11 mouse cellular contexts compared by ENCODE assay signal in the genomic region with DNA sequence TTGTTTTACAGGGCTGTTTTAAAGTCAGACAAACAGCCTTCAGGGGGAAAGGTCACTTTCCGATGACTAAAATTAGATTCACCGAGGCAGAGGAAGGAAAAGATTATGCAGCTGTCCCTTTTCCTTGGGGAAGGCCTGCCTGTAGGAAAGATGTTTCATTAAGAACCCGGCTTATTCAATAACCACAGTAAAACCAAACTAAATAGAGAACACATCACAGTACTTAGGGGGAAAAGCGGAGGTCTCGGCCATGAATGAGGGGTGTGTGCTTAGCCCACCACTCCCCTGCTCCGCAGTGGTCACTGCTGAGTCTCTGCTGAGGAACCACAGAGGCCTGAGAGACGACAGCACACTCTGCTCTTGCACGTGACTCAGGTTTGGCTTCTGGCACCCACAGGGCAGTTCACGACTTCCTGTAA.
DNase-seq lines count a peak whose midpoint lies in the region; ATAC-seq and TF ChIP-seq lines count a peak whose summit lies in the region.
"Had no signal": no experiment of that assay in that cellular context is flagged by ENCODE, and none has a peak within 500 bp of the region (broad histone marks: within the 10 kb centered on the region; RNA-seq: fewer than 3 reads in every experiment).

No protein-coding gene starts in this region.

- ATAC-seq in hindbrain, embryonic 11.5 days (ENCODE audit: low FRiP score), result 0 out of 2 replicates have a peak, but pooled peaks have one; percentile 31
- no peak for ATAC-seq in hindbrain, postnatal 0 days
- ATAC-seq in embryonic facial prominence, embryonic 12.5 days (ENCODE audit: insufficient number of reproducible peaks, insufficient read depth, low FRiP score, low TSS enrichment), result no peak
- ATAC-seq in heart, postnatal 0 days (ENCODE audit: insufficient read depth, low read depth), result peak; percentile 12; the same call in 1 of the 2 replicates
- ATAC-seq in limb, embryonic 14.5 days (ENCODE audit: low FRiP score, low read depth), result no peak
- ATAC-seq: inflammation-experienced regulatory T-cells, adult 6 months had no signal

- intact Hi-C loops in gastrocnemius, postnatal 14 days (cut with DNase I; ENCODE audit: low total_unique reads), result no loop called here

- WGBS in hindbrain, embryonic 11.5 days, result 42% methylated on average over 9 of the region's 9 CpGs
- WGBS in hindbrain, postnatal 0 days, result 44% methylated on average over 9 of the region's 9 CpGs
- 14% methylated on average over 9 of the region's 9 CpGs for WGBS in embryonic facial prominence, embryonic 12.5 days
- WGBS in heart, postnatal 0 days, result 14% methylated on average over 9 of the region's 9 CpGs
- WGBS in limb, embryonic 14.5 days, result 8% methylated on average over 9 of the region's 9 CpGs

- no peak for TF ChIP-seq CTCF in hindbrain, postnatal 0 days (IDR thresholded peaks at IDR 0.05; ENCODE audit: low read depth)
- no peak for TF ChIP-seq CTCF in heart, postnatal 0 days (IDR thresholded peaks at IDR 0.05; ENCODE audit: low read depth)

- no peak overlapping the region for H3K4me2 ChIP-seq in hindbrain, embryonic 11.5 days (replicated peaks; ENCODE audit: low read depth, low read length)
- no peak overlapping the region for H3K4me2 ChIP-seq in hindbrain, postnatal 0 days (ENCODE audit: low read depth, low read length)
- no peak overlapping the region for H3K4me2 ChIP-seq in embryonic facial prominence, embryonic 12.5 days (replicated peaks)
- peak overlapping the region; percentile 47 for H3K4me2 ChIP-seq in heart, postnatal 0 days (ENCODE audit: low read depth, low read length)
- no peak overlapping the region for H3K4me2 ChIP-seq in limb, embryonic 14.5 days (replicated peaks; ENCODE audit: low read depth, low read length, severe bottlenecking)
- H3K4me2 ChIP-seq: stomach, embryonic 15.5 days had no signal

- peak overlapping the region; percentile 82 for H3K27ac ChIP-seq in hindbrain, embryonic 11.5 days (ENCODE audit: low read depth, low read length)
- H3K27ac ChIP-seq in hindbrain, postnatal 0 days, result no peak overlapping the region
- H3K27ac ChIP-seq in embryonic facial prominence, embryonic 12.5 days, result 0 out of 2 replicates have a peak overlapping the region, but pooled peaks have one; percentile 36
- peak overlapping the region; percentile 84 for H3K27ac ChIP-seq in heart, postnatal 0 days (ENCODE audit: low read depth)
- H3K27ac ChIP-seq in limb, embryonic 14.5 days (replicated peaks; ENCODE audit: low read depth, low read length), result no peak overlapping the region
- H3K27ac ChIP-seq: liver, embryonic 14.5 days; stomach, embryonic 15.5 days had no signal

- H3K4me1 ChIP-seq in hindbrain, embryonic 11.5 days (replicated peaks; ENCODE audit: control insufficient read depth, insufficient read depth, low read length), result peaks cover 16% of the 10 kb centered on the region
- peaks cover 18% of the 10 kb centered on the region for H3K4me1 ChIP-seq in hindbrain, postnatal 0 days (ENCODE audit: insufficient read depth, low read length)
- peaks cover 55% of the 10 kb centered on the region for H3K4me1 ChIP-seq in embryonic facial prominence, embryonic 12.5 days
- H3K4me1 ChIP-seq in heart, postnatal 0 days (ENCODE audit: control insufficient read depth, insufficient read depth), result peaks cover 82% of the 10 kb centered on the region
- H3K4me1 ChIP-seq in limb, embryonic 14.5 days (ENCODE audit: control insufficient read depth, insufficient read depth, low read length), result peaks cover 47% of the 10 kb centered on the region

- no peaks in the 10 kb centered on the region for H3K36me3 ChIP-seq in hindbrain, embryonic 11.5 days (ENCODE audit: control insufficient read depth, insufficient read depth, low read length)
- H3K36me3 ChIP-seq in hindbrain, postnatal 0 days (ENCODE audit: insufficient read depth, low read length), result no peaks in the 10 kb centered on the region
- H3K36me3 ChIP-seq in embryonic facial prominence, embryonic 12.5 days, result no peaks in the 10 kb centered on the region
- 0 out of 2 replicates have a peak, but pooled peaks cover 4% of the 10 kb centered on the region for H3K36me3 ChIP-seq in heart, postnatal 0 days (replicated peaks; ENCODE audit: control insufficient read depth, insufficient read depth, low read length)
- H3K36me3 ChIP-seq in limb, embryonic 14.5 days (ENCODE audit: control insufficient read depth, insufficient read depth, low read length), result no peaks in the 10 kb centered on the region
- H3K36me3 ChIP-seq: stomach, embryonic 15.5 days had no signal

- TF ChIP-seq POLR2A in limb, embryonic 14.5 days (IDR thresholded peaks at IDR 0.05; ENCODE audit: borderline replicate concordance, extremely low read depth, insufficient read depth, insufficient read length), result no peak

- no peak overlapping the region for H3K4me3 ChIP-seq in hindbrain, embryonic 11.5 days (ENCODE audit: low read depth, low read length)
- no peak overlapping the region for H3K4me3 ChIP-seq in hindbrain, postnatal 0 days (ENCODE audit: low read length)
- no peak overlapping the region for H3K4me3 ChIP-seq in embryonic facial prominence, embryonic 12.5 days
- no peak overlapping the region for H3K4me3 ChIP-seq in heart, postnatal 0 days (ENCODE audit: low read depth, low read length)
- H3K4me3 ChIP-seq in limb, embryonic 14.5 days (replicated peaks; ENCODE audit: low read length), result no peak overlapping the region
- H3K4me3 ChIP-seq: stomach, embryonic 15.5 days had no signal

- DNase-seq in hindbrain, embryonic 11.5 days (ENCODE audit: low spot score), result no peak
- DNase-seq in hindbrain, postnatal 0 days (ENCODE audit: low spot score), result no peak
- DNase-seq in heart, postnatal 0 days (ENCODE audit: low spot score), result peak; percentile 53
- DNase-seq in limb, embryonic 14.5 days (ENCODE audit: low spot score), result no peak
- no peak for DNase-seq in adrenal gland, postnatal 14 days
- DNase-seq in urinary bladder, postnatal 10 days (ENCODE audit: low spot score), result no peak
- no peak for DNase-seq in gastrocnemius, postnatal 14 days

- H3K9me3 ChIP-seq in hindbrain, embryonic 11.5 days (ENCODE audit: control insufficient read depth, low read length), result no peaks in the 10 kb centered on the region
- H3K9me3 ChIP-seq in hindbrain, postnatal 0 days (ENCODE audit: low read length), result no peaks in the 10 kb centered on the region
- no peaks in the 10 kb centered on the region for H3K9me3 ChIP-seq in embryonic facial prominence, embryonic 12.5 days
- no peaks in the 10 kb centered on the region for H3K9me3 ChIP-seq in heart, postnatal 0 days (replicated peaks; ENCODE audit: control insufficient read depth, low read length)
- H3K9me3 ChIP-seq in limb, embryonic 14.5 days (ENCODE audit: control insufficient read depth, low read length), result no peaks in the 10 kb centered on the region
- H3K9me3 ChIP-seq: stomach, embryonic 15.5 days had no signal

- no peak for TF ChIP-seq EP300 in heart, postnatal 0 days (IDR thresholded peaks at IDR 0.05; ENCODE audit: low read depth)

- no peaks in the 10 kb centered on the region for H3K27me3 ChIP-seq in hindbrain, embryonic 11.5 days (ENCODE audit: control insufficient read depth, insufficient read depth, low read length)
- H3K27me3 ChIP-seq in hindbrain, postnatal 0 days (ENCODE audit: insufficient read depth, low read length), result no peaks in the 10 kb centered on the region
- no peaks in the 10 kb centered on the region for H3K27me3 ChIP-seq in embryonic facial prominence, embryonic 12.5 days
- no peaks in the 10 kb centered on the region for H3K27me3 ChIP-seq in heart, postnatal 0 days (ENCODE audit: control insufficient read depth, insufficient read depth, low read length)
- no peaks in the 10 kb centered on the region for H3K27me3 ChIP-seq in limb, embryonic 14.5 days (ENCODE audit: control insufficient read depth, insufficient read depth, low read length)
- H3K27me3 ChIP-seq: stomach, embryonic 15.5 days had no signal

- no peak overlapping the region for H3K9ac ChIP-seq in hindbrain, embryonic 11.5 days (ENCODE audit: low read depth, low read length)
- H3K9ac ChIP-seq in hindbrain, postnatal 0 days (replicated peaks; ENCODE audit: low read length), result no peak overlapping the region
- no peak overlapping the region for H3K9ac ChIP-seq in embryonic facial prominence, embryonic 12.5 days
- H3K9ac ChIP-seq in heart, postnatal 0 days (replicated peaks; ENCODE audit: low read depth, low read length), result peak overlapping the region; percentile 27; the same call in 1 of the 2 replicates
- H3K9ac ChIP-seq in limb, embryonic 14.5 days (ENCODE audit: low read depth, low read length, severe bottlenecking), result peak overlapping the region; percentile 26; the same call in 1 of the 2 replicates
- H3K9ac ChIP-seq: liver, embryonic 14.5 days; stomach, embryonic 15.5 days had no signal

Comparison
In these comparisons a context has a peak if more than half of its experiments do, and no peak if none do; other contexts are left out.
1. ATAC-seq: peak in hindbrain, embryonic 11.5 days (single experiment) and heart, postnatal 0 days (single experiment); none in hindbrain, postnatal 0 days (single experiment), embryonic facial prominence, embryonic 12.5 days (single experiment) and limb, embryonic 14.5 days (single experiment).
2. H3K27ac ChIP-seq: peak in hindbrain, embryonic 11.5 days (single experiment), embryonic facial prominence, embryonic 12.5 days (single experiment) and heart, postnatal 0 days (single experiment); none in hindbrain, postnatal 0 days (single experiment) and limb, embryonic 14.5 days (single experiment).
3. H3K9ac ChIP-seq: peak in heart, postnatal 0 days (single experiment) and limb, embryonic 14.5 days (single experiment); none in hindbrain, embryonic 11.5 days (single experiment), hindbrain, postnatal 0 days (single experiment) and embryonic facial prominence, embryonic 12.5 days (single experiment).